Mouse (Mus musculus): Measurements from ENCODE around the gene Rap1a.
A peak's percentile ranks its signal among the peaks of the same experiment; 100 is the strongest.
"Not testable (repeated sequence)": the region's sequence is repeated elsewhere in the genome, so short reads cannot be mapped to it uniquely, and the experiment has no call there.

The Rap1a gene

GRCm38 (mm10) chr3:105717856-105718555 lies 83.1 kb downstream of the Rap1a start:
- DNase-seq (ENCODE audit: inconsistent age in 2 of 2, low spot score in 1 of 2), result no peak

DNA sequence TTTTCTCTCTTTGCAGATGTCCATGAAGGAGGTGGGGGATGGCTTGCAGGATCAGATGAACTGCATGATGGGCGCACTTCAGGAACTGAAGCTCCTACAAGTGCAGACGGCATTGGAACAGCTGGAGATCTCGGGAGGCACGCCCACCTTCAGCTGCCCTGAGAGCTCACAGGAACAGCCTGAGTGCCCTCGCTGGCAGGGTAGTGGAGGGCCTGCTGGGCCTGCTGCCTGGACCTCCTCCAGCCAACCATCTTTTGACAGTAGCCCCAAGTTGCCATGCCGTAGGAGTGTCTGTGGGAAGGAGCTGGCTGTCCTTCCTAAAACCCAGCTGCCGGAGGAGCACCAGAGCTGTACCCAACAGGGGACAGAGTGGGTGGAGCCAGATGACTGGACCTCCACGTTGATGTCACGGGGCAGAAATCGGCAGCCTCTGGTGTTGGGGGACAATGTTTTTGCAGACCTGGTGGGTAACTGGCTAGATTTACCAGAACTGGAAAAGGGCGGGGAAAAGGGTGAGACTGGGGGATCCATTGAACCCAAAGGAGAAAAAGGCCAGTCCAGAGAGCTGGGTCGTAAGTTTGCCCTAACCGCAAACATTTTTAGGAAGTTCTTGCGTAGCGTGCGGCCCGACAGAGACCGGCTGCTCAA lies 84.7 kb downstream of the Rap1a start:
- no peak for DNase-seq (ENCODE audit: inconsistent age in 2 of 2, low spot score in 1 of 2)

DNA sequence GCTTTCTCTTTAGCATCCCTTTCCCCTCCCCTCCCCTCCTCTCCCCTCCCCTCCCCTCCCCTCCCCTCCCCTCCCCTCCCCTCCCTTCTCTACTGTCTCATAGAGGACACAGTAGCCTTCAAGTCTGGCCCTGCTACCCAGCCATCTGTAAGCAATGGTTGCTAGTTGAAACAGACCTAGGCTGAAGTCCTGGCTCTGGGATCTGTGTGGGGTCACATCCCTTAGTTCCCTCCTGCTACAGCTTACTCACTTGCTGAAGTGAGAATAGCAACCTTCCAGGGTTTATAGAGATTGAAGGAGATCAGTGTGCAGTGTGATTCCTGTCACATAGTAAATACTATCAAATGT lies 86.3 kb downstream of the Rap1a start:
- no peak for DNase-seq (ENCODE audit: inconsistent age in 2 of 2, low spot score in 1 of 2)

- peak; percentile 38 to 68 for DNase-seq (ENCODE audit: inconsistent age in 2 of 2, low spot score in 1 of 2)
Measured at GRCm38 (mm10) chr3:105714091-105714819, 86.9 kb downstream of the Rap1a start.

DNA sequence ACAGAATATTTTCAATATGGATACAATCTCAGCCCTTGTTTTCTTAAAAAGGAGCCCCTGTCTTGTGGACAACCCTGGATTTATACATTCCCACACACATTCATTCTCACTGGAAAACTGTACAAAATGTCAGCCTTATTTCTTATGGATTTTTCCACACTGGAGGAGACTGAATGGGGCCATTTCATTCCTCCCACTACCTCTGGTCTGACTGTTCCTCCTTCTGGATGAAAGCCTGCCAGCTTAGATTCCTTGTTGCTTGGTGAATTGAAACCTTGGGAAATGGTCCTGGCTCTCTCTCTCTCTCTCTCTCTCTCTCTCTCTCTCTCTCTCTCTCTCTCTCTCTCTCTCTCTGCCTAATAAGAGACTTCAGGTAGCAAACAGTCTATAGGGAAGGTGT lies 88.3 kb downstream of the Rap1a start:
- no peak for DNase-seq (ENCODE audit: inconsistent age in 2 of 2, low spot score in 1 of 2)

GRCm38 (mm10) chr3:105711741-105712140 lies 89.4 kb downstream of the Rap1a start:
- no peak for DNase-seq (ENCODE audit: inconsistent age in 2 of 2, low spot score in 1 of 2)

DNA sequence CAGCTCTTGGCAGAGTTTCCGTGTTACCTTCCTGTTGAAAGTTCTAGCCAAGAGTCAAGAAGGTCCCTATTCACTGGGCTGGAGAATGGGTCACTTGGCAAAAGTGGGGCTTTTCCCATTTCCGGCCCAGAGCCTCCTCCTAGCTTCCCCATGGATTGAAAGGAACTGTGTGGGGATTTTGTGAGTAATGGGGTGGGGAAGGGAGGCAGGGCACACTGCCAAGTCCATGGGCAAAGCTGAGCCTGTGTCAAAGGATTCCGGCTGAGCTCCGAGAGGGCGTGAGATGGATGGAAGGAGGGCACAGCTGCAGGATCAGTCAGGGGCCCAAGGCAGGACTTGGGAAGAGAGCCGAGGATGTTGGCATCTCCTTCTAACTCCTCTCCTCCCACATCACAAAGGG lies 90.9 kb downstream of the Rap1a start:
- no peak for DNase-seq (ENCODE audit: inconsistent age in 2 of 2, low spot score in 1 of 2)

GRCm38 (mm10) chr3:105707590-105707989 lies 93.5 kb downstream of the Rap1a start:
- DNase-seq (ENCODE audit: inconsistent age in 2 of 2, low spot score in 1 of 2), result no peak

GRCm38 (mm10) chr3:105706366-105707020 lies 94.6 kb downstream of the Rap1a start:
- DNase-seq (ENCODE audit: inconsistent age in 2 of 2, low spot score in 1 of 2), result no peak

- DNase-seq (ENCODE audit: inconsistent age in 2 of 2, low spot score in 1 of 2), result no peak
Measured at GRCm38 (mm10) chr3:105705561-105705960, 95.6 kb downstream of the Rap1a start.

- peak; percentile 71 to 87 for DNase-seq (ENCODE audit: inconsistent age in 2 of 2, low spot score in 1 of 2)
Measured at GRCm38 (mm10) chr3:105705061-105705549, 96.0 kb downstream of the Rap1a start.

GRCm38 (mm10) chr3:105704031-105705008 lies 96.8 kb downstream of the Rap1a start, which contains the start of gene Inka2:
Gene Inka2, plus strand, starts transcription at chr3:105704599.
- DNase-seq (ENCODE audit: inconsistent age in 2 of 2, low spot score in 1 of 2), result peak; percentile 90 to 94

DNA sequence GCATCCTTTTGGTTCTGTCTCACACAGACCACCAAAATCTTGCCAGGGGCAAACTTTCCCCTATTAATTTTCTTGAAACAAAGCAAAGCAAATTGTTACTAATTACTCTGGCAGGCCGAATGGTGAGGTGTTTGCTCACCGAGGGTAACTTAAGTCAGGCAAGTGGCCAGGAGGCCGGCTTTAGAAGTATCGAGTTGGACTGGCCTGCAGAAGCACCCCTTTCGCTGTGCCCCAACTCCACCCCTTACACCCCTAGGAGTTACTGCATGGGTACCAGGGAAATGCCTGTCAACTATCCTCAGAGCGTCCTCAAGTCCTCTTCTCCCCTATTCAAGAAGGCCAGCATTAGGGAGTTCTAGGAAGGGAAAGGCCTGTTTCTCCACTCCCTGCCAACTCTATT lies 97.6 kb downstream of the Rap1a start:
- no peak for DNase-seq (ENCODE audit: inconsistent age in 2 of 2, low spot score in 1 of 2)

DNA sequence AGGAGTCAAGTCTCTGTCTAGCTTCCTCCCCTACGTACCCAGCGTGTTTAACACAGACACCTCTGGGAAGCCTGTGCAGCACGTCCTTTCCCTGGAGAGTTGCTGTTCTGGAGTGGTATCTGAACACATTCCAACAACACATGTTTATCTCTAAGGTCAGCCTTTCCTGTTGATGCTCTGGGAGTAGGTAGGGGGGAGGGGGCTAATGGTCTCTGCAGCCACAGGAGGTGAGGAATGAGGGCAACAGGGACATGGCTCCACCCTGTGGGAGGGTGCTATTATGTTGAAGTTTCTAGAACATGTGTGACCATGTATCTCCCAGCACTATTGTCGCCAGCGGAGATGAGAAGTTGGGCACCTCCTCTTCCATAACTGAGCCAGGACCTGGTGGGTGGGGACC lies 99.7 kb downstream of the Rap1a start:
- DNase-seq (ENCODE audit: inconsistent age in 2 of 2, low spot score in 1 of 2), result no peak

DNA sequence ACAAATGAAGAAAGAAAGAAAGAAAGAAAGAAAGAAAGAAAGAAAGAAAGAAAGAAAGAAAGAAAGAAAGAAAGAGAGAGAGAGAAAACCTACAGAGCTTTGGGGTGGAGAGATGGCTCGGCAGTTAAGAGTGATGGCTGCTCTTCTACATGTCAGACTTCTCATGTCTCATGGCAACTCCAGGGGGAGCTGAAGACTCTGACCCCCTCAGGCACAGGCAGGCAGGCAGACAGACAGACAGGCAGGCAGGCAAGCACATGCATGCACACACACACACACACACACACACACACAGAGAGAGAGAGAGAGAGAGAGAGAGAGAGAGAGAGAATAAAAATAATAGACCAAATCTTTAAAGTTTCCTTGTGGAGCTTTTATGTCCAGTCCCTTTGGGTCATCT lies 100.3 kb downstream of the Rap1a start:
- not testable (repeated sequence) for DNase-seq (ENCODE audit: inconsistent age in 2 of 2, low spot score in 1 of 2)

GRCm38 (mm10) chr3:105699241-105699933 lies 101.7 kb downstream of the Rap1a start:
- no peak for DNase-seq (ENCODE audit: inconsistent age in 2 of 2, low spot score in 1 of 2)

- DNase-seq (ENCODE audit: inconsistent age in 2 of 2, low spot score in 1 of 2), result no peak
Measured at GRCm38 (mm10) chr3:105698311-105698710, 102.8 kb downstream of the Rap1a start.

GRCm38 (mm10) chr3:105697148-105697441 lies 104.0 kb downstream of the Rap1a start:
- DNase-seq (ENCODE audit: inconsistent age in 2 of 2, low spot score in 1 of 2), result no peak

- DNase-seq (ENCODE audit: inconsistent age in 2 of 2, low spot score in 1 of 2), result peak in 1 of 2 experiments; percentile 67
Measured at GRCm38 (mm10) chr3:105696387-105697147, 104.6 kb downstream of the Rap1a start.
